8 mouse cellular contexts compared by ENCODE assay signal in genomic region chr9:57972776-57973439, GRCm38 (mm10). TPM values are rescaled to one million over a fixed set of nuclear protein-coding genes. Genes with fewer than 3 reads are reported as not detected.
DNase-seq lines count a peak whose midpoint lies in the region; ATAC-seq and TF ChIP-seq lines count a peak whose summit lies in the region.
"Had no signal": no experiment of that assay in that cellular context is flagged by ENCODE, and none has a peak within 500 bp of the region (broad histone marks: within the 10 kb centered on the region; RNA-seq: fewer than 3 reads in every experiment).

No protein-coding gene starts in this region.

- H3K4me1 ChIP-seq in kidney, postnatal 0 days (replicated peaks; ENCODE audit: insufficient read depth, low read length), result peaks cover 6% of the 10 kb centered on the region; the same call in 1 of the 2 replicates
- peaks cover 5% of the 10 kb centered on the region; the same call in 1 of the 2 replicates for H3K4me1 ChIP-seq in kidney, embryonic 16.5 days (ENCODE audit: insufficient read depth, low read length)
- peaks cover 38% of the 10 kb centered on the region for H3K4me1 ChIP-seq in embryonic facial prominence, embryonic 10.5 days
- peaks cover 43% of the 10 kb centered on the region for H3K4me1 ChIP-seq in limb, embryonic 12.5 days (replicated peaks)

- H3K27me3 ChIP-seq in kidney, postnatal 0 days (ENCODE audit: insufficient read depth, low read length), result no peaks in the 10 kb centered on the region
- no peaks in the 10 kb centered on the region for H3K27me3 ChIP-seq in kidney, embryonic 16.5 days (ENCODE audit: insufficient read depth, low read length)
- H3K27me3 ChIP-seq in embryonic facial prominence, embryonic 10.5 days (replicated peaks; ENCODE audit: low read depth, poor library complexity, severe bottlenecking), result no peaks in the 10 kb centered on the region
- no peaks in the 10 kb centered on the region for H3K27me3 ChIP-seq in limb, embryonic 12.5 days

- no peak overlapping the region for H3K4me3 ChIP-seq in kidney, postnatal 0 days (replicated peaks; ENCODE audit: low read depth, low read length)
- H3K4me3 ChIP-seq in kidney, embryonic 16.5 days (ENCODE audit: low read length), result no peak overlapping the region
- no peak overlapping the region for H3K4me3 ChIP-seq in embryonic facial prominence, embryonic 10.5 days
- H3K4me3 ChIP-seq in limb, embryonic 12.5 days (replicated peaks), result no peak overlapping the region

- no peak for TF ChIP-seq CTCF in kidney, postnatal 0 days (IDR thresholded peaks at IDR 0.05; ENCODE audit: low read depth)

- H3K27ac ChIP-seq in kidney, postnatal 0 days, result 0 out of 2 replicates have a peak overlapping the region, but pooled peaks have one; percentile 2
- H3K27ac ChIP-seq in kidney, embryonic 16.5 days (ENCODE audit: low read length), result no peak overlapping the region
- H3K27ac ChIP-seq in embryonic facial prominence, embryonic 10.5 days (replicated peaks), result peak overlapping the region; percentile 71
- peak overlapping the region; percentile 84 for H3K27ac ChIP-seq in limb, embryonic 12.5 days

- no peak for ATAC-seq in kidney, postnatal 0 days (replicated peaks; ENCODE audit: low FRiP score, low read depth)
- ATAC-seq in kidney, embryonic 16.5 days (ENCODE audit: low FRiP score, low TSS enrichment), result no peak
- ATAC-seq in limb, embryonic 12.5 days (ENCODE audit: insufficient number of reproducible peaks, insufficient read depth, low FRiP score, low TSS enrichment, low read depth), result 0 out of 2 replicates have a peak, but pooled peaks have one; percentile 54

- no peak for DNase-seq in kidney, postnatal 0 days (ENCODE audit: low spot score)
- DNase-seq in NIH3T3 (ENCODE audit: low read depth), result peak; percentile 5
- DNase-seq in embryonic facial prominence, embryonic 10.5 days (ENCODE audit: low spot score), result peak; percentile 32
- no peak for DNase-seq in layer of hippocampus, adult 9-10 months (ENCODE audit: low spot score)
- no peak for DNase-seq in natural killer cell, adult 2 months (ENCODE audit: low spot score in 2 of 2)
- DNase-seq: layer of hippocampus, adult 9-11 months had no signal

- H3K36me3 ChIP-seq in kidney, postnatal 0 days (ENCODE audit: insufficient read depth, low read length), result no peaks in the 10 kb centered on the region
- H3K36me3 ChIP-seq in kidney, embryonic 16.5 days (ENCODE audit: insufficient read depth, low read length), result no peaks in the 10 kb centered on the region
- no peaks in the 10 kb centered on the region for H3K36me3 ChIP-seq in embryonic facial prominence, embryonic 10.5 days (replicated peaks)
- H3K36me3 ChIP-seq in limb, embryonic 12.5 days, result no peaks in the 10 kb centered on the region

- H3K9ac ChIP-seq in kidney, postnatal 0 days (ENCODE audit: low read depth, low read length), result no peak overlapping the region
- H3K9ac ChIP-seq in kidney, embryonic 16.5 days (replicated peaks; ENCODE audit: low read length), result no peak overlapping the region
- H3K9ac ChIP-seq in limb, embryonic 12.5 days (replicated peaks), result no peak overlapping the region

- WGBS in kidney, postnatal 0 days, result 45% methylated on average over 9 of the region's 9 CpGs
- 58% methylated on average over 9 of the region's 9 CpGs for WGBS in kidney, embryonic 16.5 days
- WGBS in embryonic facial prominence, embryonic 10.5 days, result 50% methylated on average over 9 of the region's 9 CpGs
- WGBS in limb, embryonic 12.5 days, result 42% methylated on average over 9 of the region's 9 CpGs

- H3K9me3 ChIP-seq in kidney, postnatal 0 days (replicated peaks; ENCODE audit: low read length), result no peaks in the 10 kb centered on the region; the same call in 1 of the 2 replicates
- 0 out of 2 replicates have a peak, but pooled peaks cover 6% of the 10 kb centered on the region for H3K9me3 ChIP-seq in kidney, embryonic 16.5 days (ENCODE audit: low read length)
- 0 out of 2 replicates have a peak, but pooled peaks cover 2% of the 10 kb centered on the region for H3K9me3 ChIP-seq in embryonic facial prominence, embryonic 10.5 days
- no peaks in the 10 kb centered on the region for H3K9me3 ChIP-seq in limb, embryonic 12.5 days

- H3K4me2 ChIP-seq in kidney, postnatal 0 days (ENCODE audit: low read length), result no peak overlapping the region
- H3K4me2 ChIP-seq in kidney, embryonic 16.5 days (replicated peaks; ENCODE audit: low read depth, low read length), result no peak overlapping the region
- H3K4me2 ChIP-seq in limb, embryonic 12.5 days, result no peak overlapping the region

RNA-seq across cellular contexts. Expression of gene Sema7a, which starts 33.0 kb away (rescaled TPM):
- 0.46 and 0.80 TPM in 2 replicates for polyA plus RNA-seq in kidney, postnatal 0 days (2015; fragmentation: Nextera tagmentation; extraction: Ambion mirVana)
- 0.32 and 0.56 TPM in 2 replicates for polyA plus RNA-seq in kidney, embryonic 16.5 days (2015; fragmentation: Nextera tagmentation; extraction: Ambion mirVana)
- polyA plus RNA-seq in embryonic facial prominence, embryonic 10.5 days (2016; fragmentation: Nextera tagmentation; extraction: Ambion mirVana), result 0.08 and 0.25 TPM in 2 replicates
- polyA plus RNA-seq in limb, embryonic 12.5 days (2016; fragmentation: Nextera tagmentation; extraction: Ambion mirVana), result 0.18 and 0.99 TPM in 2 replicates

RNA-seq across cellular contexts. Expression of gene Cyp11a1, which starts 33.3 kb away (rescaled TPM):
- 0.31 and 0.64 TPM in 2 replicates for polyA plus RNA-seq in kidney, postnatal 0 days (2015; fragmentation: Nextera tagmentation; extraction: Ambion mirVana)
- polyA plus RNA-seq in kidney, embryonic 16.5 days (2015; fragmentation: Nextera tagmentation; extraction: Ambion mirVana), result 25.0 and 45.7 TPM in 2 replicates
- not detected in 2 replicates for polyA plus RNA-seq in embryonic facial prominence, embryonic 10.5 days (2016; fragmentation: Nextera tagmentation; extraction: Ambion mirVana)
- 0.16 and 0.24 TPM in 2 replicates for polyA plus RNA-seq in limb, embryonic 12.5 days (2016; fragmentation: Nextera tagmentation; extraction: Ambion mirVana)

Comparison
In these comparisons a context has a peak if more than half of its experiments do, and no peak if none do; other contexts are left out.
1. RNA of gene Cyp11a1, which starts 33.3 kb away (polyA plus RNA-seq): 25.0 to 45.7 TPM in kidney, embryonic 16.5 days; 0.31 to 0.64 TPM in kidney, postnatal 0 days, 0.16 to 0.24 TPM in limb, embryonic 12.5 days and not detected in embryonic facial prominence, embryonic 10.5 days; every median in the first group is over 10 times any median in the second.
2. DNase-seq: peak in NIH3T3 (single experiment) and embryonic facial prominence, embryonic 10.5 days (single experiment); none in kidney, postnatal 0 days (single experiment), layer of hippocampus, adult 9-10 months (single experiment) and natural killer cell, adult 2 months (0 of 2).